Mouse (Mus musculus) C2C12 (cell line): ENCODE measurements around the gene Syndig1l.

Source experiments
- CEBPB ChIP-seq: IDR thresholded peaks from one replicate; pipeline ENCODE4 v1.6.1; 2011; ENCODE audit warnings: low read depth, mild to moderate bottlenecking, control low read depth, moderate library complexity
- CTCF ChIP-seq: IDR thresholded peaks from one replicate; pipeline ENCODE4 v1.5.1; 2011; ENCODE audit not compliant: control insufficient read depth, insufficient read depth, insufficient read length
- MAX ChIP-seq: IDR thresholded peaks from one replicate; pipeline ENCODE4 v1.6.1; 2011; ENCODE audit warnings: mild to moderate bottlenecking, control low read depth
- MYOG ChIP-seq: IDR thresholded peaks from one replicate; pipeline ENCODE4 v1.6.1; 2011; ENCODE audit not compliant: control insufficient read depth, insufficient read length; ENCODE audit errors: extremely low read depth
- USF1 ChIP-seq: IDR thresholded peaks from one replicate; pipeline ENCODE4 v1.6.1; 2011; ENCODE audit warnings: low read depth, mild to moderate bottlenecking, control low read depth, moderate library complexity

DNA sequence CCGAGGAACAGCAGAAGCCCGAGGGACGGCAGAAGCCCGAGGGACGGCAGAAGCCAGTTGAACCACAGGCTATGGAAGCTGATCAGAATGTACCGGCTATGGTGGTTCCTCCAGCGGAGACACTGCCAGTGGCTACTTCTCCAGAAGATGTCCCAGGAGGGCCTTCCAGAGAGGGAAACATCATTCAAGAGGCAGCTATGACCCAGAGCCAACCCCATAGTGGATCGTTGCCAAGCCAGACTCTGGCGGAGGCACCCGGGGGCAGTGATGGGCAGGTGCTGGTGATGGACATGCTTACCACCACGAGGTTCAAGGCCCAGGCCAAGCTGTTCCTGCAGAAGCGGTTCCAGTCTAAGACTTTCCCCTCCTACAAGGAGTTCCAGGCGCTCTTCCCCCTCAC is 48.4 kb downstream of the Syndig1l start:
- no peak for TF ChIP-seq MAX
- TF ChIP-seq USF1 = no peak
- no peak for TF ChIP-seq CTCF
- TF ChIP-seq CEBPB = no peak
- TF ChIP-seq MYOG = no peak
